In genomic region chr10:7959073-7959472, GRCm38 (mm10) we compare ENCODE assay signal across 16 mouse cellular contexts. TPM values are rescaled to one million over a fixed set of nuclear protein-coding genes. Genes with fewer than 3 reads are reported as not detected.
DNase-seq lines count a peak whose midpoint lies in the region; ATAC-seq and TF ChIP-seq lines count a peak whose summit lies in the region.
"Had no signal": no experiment of that assay in that cellular context is flagged by ENCODE, and none has a peak within 500 bp of the region (broad histone marks: within the 10 kb centered on the region; RNA-seq: fewer than 3 reads in every experiment).

No protein-coding gene starts in this region.

- DNase-seq in frontal cortex, postnatal 36 days (ENCODE audit: low spot score in 2 of 2): peak; percentile 38 to 53
- no peak for DNase-seq in frontal cortex, postnatal 25 days (ENCODE audit: low spot score in 2 of 2)
- DNase-seq in left cerebral cortex, adult 18-20 months (ENCODE audit: low spot score in 2 of 2): peak; percentile 14 to 28
- DNase-seq in left cerebral cortex, adult 2 months (ENCODE audit: extremely low spot score in 1 of 2, low spot score in 2 of 2): no peak
- peak; percentile 21 for DNase-seq in thymus, postnatal 4 days
- DNase-seq in thymus, postnatal 0 days (ENCODE audit: low spot score): no peak
- no peak for DNase-seq in kidney, postnatal 4 days
- DNase-seq: adrenal gland, adult 2 months; cerebellum, postnatal 10 days; heart, adult 2 months; kidney, adult 8-10 months; spleen, adult 18-20 months had no signal

- intact Hi-C loops in left cerebral cortex, adult 2 months (cut with DNase I): loop anchor here (5.0 kb wide), 4 partner anchors 47 to 278 kb away; no protein-coding TSS in a partner anchor

- TF ChIP-seq CTCF in left cerebral cortex, adult 2 months (IDR thresholded peaks at IDR 0.05): no peak

- H3K27ac ChIP-seq in left cerebral cortex, adult 2 months: no peak overlapping the region
- H3K27ac ChIP-seq: heart, adult 2 months; hindbrain, postnatal 0 days; lung, embryonic 15.5 days; stomach, postnatal 0 days had no signal

- ATAC-seq in granulocyte monocyte progenitor cell, adult 5-6 weeks (replicated peaks; ENCODE audit: poor library complexity, severe bottlenecking): no peak
- ATAC-seq: hindbrain, postnatal 0 days had no signal

- no peak overlapping the region for H3K4me3 ChIP-seq in left cerebral cortex, adult 2 months
- H3K4me3 ChIP-seq: heart, adult 2 months; lung, embryonic 15.5 days had no signal

RNA-seq across cellular contexts. Expression of gene Tab2, which starts 3.0 kb away (rescaled TPM):
- 10 to 100 TPM; 56.8 to 58.1 TPM for total RNA-seq in left cerebral cortex, adult 18-20 months (2021)
- 10 to 100 TPM; 53.9 to 56.9 TPM for total RNA-seq in left cerebral cortex, adult 2 months (2021)
- polyA plus RNA-seq in thymus, postnatal 0 days (2015; fragmentation: Nextera tagmentation; extraction: Ambion mirVana): 18.7 and 23.5 TPM in 2 replicates
- 97.2 and 121 TPM in 2 replicates for total RNA-seq in granulocyte monocyte progenitor cell, adult 5-6 weeks (2014; fragmentation: Nextera tagmentation)
- 52.1 and 58.9 TPM in 2 replicates for total RNA-seq in granulocyte monocyte progenitor cell, adult 5-6 weeks (2017)

Comparison
In these comparisons a context has a peak if more than half of its experiments do, and no peak if none do; other contexts are left out.
1. DNase-seq: peak in frontal cortex, postnatal 36 days (2 of 2), left cerebral cortex, adult 18-20 months (2 of 2) and thymus, postnatal 4 days (single experiment); none in frontal cortex, postnatal 25 days (0 of 2), left cerebral cortex, adult 2 months (0 of 2), thymus, postnatal 0 days (single experiment) and kidney, postnatal 4 days (0 of 2).